Mouse (Mus musculus) lung, postnatal 0 days (tissue): ENCODE data around the gene Diaph3. TPM values are rescaled to one million over a fixed set of nuclear protein-coding genes. Genes with fewer than 3 reads are reported as not detected.

Experiments
- ATAC-seq: fragments of 200-750 bp; cut with Nextera tagmentation; 2 replicates; pipeline ENCODE4 v1.8.0; 2017; ENCODE audit warnings: moderate library complexity
- DNase-seq: peaks from one replicate; pipeline ENCODE4 v3.0.0-alpha.2; 2016; ENCODE audit warnings: low spot score
- H3K27ac ChIP-seq: fragments of 300-500 bp; sonication (generic); 2 replicates; pipeline ENCODE4 v1.5.1; 2014; ENCODE audit warnings: antibody characterized with exemption, mild to moderate bottlenecking, low read length, mixed read lengths
- H3K27me3 ChIP-seq: fragments of 300-500 bp; sonication (generic); replicated peaks from 2 replicates; pipeline ENCODE4 v1.6.1; 2014; ENCODE audit warnings: low read length, mixed read lengths; ENCODE audit not compliant: insufficient read depth
- H3K36me3 ChIP-seq: fragments of 300-500 bp; sonication (generic); 2 replicates; pipeline ENCODE4 v1.6.1; 2014; ENCODE audit warnings: low read length, mixed read lengths; ENCODE audit not compliant: insufficient read depth
- H3K4me1 ChIP-seq: fragments of 300-500 bp; sonication (generic); 2 replicates; pipeline ENCODE4 v1.6.1; 2014; ENCODE audit warnings: antibody characterized with exemption, low read depth, low read length, mixed read lengths; ENCODE audit not compliant: insufficient read depth
- H3K4me2 ChIP-seq: fragments of 300-500 bp; sonication (generic); replicated peaks from 2 replicates; pipeline ENCODE4 v1.6.1; 2014; ENCODE audit warnings: low read depth, mild to moderate bottlenecking, low read length, moderate library complexity, mixed read lengths
- H3K4me3 ChIP-seq: fragments of 300-500 bp; sonication (generic); 2 replicates; pipeline ENCODE4 v1.5.1; 2014; ENCODE audit warnings: low read depth, low read length
- H3K9ac ChIP-seq: fragments of 300-500 bp; sonication (generic); replicated peaks from 2 replicates; pipeline ENCODE4 v1.6.1; 2014; ENCODE audit warnings: low read depth, mild to moderate bottlenecking
- H3K9me3 ChIP-seq: fragments of 300-500 bp; sonication (generic); 2 replicates; pipeline ENCODE4 v1.6.1; 2016; ENCODE audit warnings: low read length, mixed read lengths
- CTCF ChIP-seq: IDR thresholded peaks from 2 replicates; pipeline ENCODE4 v1.5.1; 2016; ENCODE audit warnings: antibody characterized with exemption, mild to moderate bottlenecking
- EP300 ChIP-seq: IDR thresholded peaks from 2 replicates; pipeline ENCODE4 v1.6.1; 2016; ENCODE audit warnings: antibody characterized with exemption, mild to moderate bottlenecking, control low read depth
- WGBS: fragments of 180-500 bp; shearing (Covaris S2); extraction: QIAGEN DNeasy Blood & Tissue Kit; methylation state at CpG from one replicate; pipeline ENCODE4 v1.1.7; 2014; 5-methylcytosine and 5-hydroxymethylcytosine counted together
- polyA plus RNA-seq: library from polyadenylated mRNA; unstranded; fragments of >200 nt; fragmentation: Nextera tagmentation; extraction: Ambion mirVana; gene quantifications from 2 replicates; pipeline ENCODE4 v1.2.1, GENCODE M21; 2015

Diaph3 gene
- polyA plus RNA-seq, 1 experiment from 2014 or later = 2.3 TPM

DNA sequence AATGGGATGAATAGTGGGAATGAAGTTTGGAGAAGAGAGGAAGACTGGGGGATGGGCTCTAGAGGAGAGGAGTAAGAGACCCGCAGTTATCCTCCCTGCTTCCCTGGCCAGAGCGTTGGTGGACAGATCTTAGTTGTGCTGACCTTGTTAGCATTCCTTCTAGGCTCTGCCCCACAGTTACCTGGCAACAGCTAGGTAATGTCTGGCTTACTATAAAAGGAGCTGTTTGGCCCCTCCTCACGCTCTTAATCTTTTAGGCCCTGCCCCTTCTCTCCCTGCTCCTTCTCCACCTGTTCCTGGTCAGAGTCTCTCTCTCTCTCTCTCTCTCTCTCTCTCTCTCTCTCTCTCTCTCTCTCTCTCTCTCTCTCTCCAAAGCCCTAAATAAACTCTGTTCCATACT is 5.7 kb upstream of the Diaph3 start:
- no peak for TF ChIP-seq EP300
- no peak for TF ChIP-seq CTCF
- no peak overlapping the region for H3K9ac ChIP-seq
- H3K4me2 ChIP-seq = no peak overlapping the region
- H3K27me3 ChIP-seq = no peaks in the 10 kb centered on the region
- H3K27ac ChIP-seq = no peak overlapping the region
- H3K9me3 ChIP-seq = no peaks in the 10 kb centered on the region
- DNase-seq (peak; percentile 61), ATAC-seq (peak; percentile 83)
- H3K4me3 ChIP-seq = no peak overlapping the region
- no peaks in the 10 kb centered on the region for H3K4me1 ChIP-seq
- H3K36me3 ChIP-seq = no peaks in the 10 kb centered on the region
- 48% methylated on average over 3 of the region's 3 CpGs for WGBS

DNA sequence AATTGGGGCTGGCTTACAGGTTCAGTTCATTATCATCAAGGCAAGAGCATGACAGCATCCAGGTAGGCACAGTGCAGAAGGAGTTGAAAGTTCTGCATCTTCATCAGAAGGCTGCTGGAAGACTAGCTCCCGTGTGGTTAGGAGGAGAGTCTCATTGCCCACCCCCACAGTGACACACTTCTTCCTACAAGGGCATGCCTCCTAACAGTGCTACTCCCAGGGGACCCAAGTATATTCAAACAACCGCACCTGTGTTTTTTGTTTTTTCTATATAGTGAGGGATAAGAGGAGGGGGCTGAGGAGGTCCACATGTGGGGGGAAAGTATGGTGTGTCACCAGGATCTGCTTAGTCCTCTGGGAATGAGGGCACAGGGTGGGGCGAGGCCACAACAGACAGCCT is 4.3 kb upstream of the Diaph3 start:
- H3K9ac ChIP-seq = no peak overlapping the region
- H3K4me3 ChIP-seq = no peak overlapping the region
- WGBS = 83% methylated on average over 3 of the region's 3 CpGs
- no peak overlapping the region for H3K27ac ChIP-seq
- TF ChIP-seq EP300 (no peak), CTCF (no peak)
- no peaks in the 10 kb centered on the region for H3K27me3 ChIP-seq
- H3K4me2 ChIP-seq = no peak overlapping the region
- no peaks in the 10 kb centered on the region for H3K36me3 ChIP-seq
- no peaks in the 10 kb centered on the region for H3K9me3 ChIP-seq
- H3K4me1 ChIP-seq = no peaks in the 10 kb centered on the region
- DNase-seq (no peak), ATAC-seq (no peak)

DNA sequence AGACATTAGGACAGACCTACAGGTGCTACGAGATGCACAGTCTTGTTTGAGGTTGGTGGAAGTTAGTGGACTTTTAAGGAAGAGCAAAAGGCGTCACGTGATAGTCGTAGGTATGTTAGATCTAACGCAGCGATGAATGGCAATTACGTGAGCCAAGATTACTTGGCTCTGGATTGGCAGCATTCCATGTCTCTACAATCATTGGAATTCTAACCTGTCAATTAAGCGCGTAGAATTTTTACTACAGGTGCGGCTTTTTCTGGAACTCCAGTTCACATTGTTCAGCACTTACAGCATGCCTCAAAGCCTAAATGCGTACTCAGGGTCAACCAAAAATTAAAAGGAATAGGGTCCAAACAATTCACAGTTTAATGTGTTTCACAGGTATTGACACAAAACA is 742 bp upstream of the Diaph3 start:
- Histone ChIP-seq H3K27me3 (no peaks in the 10 kb centered on the region), H3K4me1 (no peaks in the 10 kb centered on the region), H3K36me3 (no peaks in the 10 kb centered on the region), H3K4me3 (peak overlapping the region; percentile 73), H3K4me2 (peak overlapping the region; percentile 94), H3K9me3 (no peaks in the 10 kb centered on the region), H3K9ac (no peak overlapping the region), H3K27ac (peak overlapping the region; percentile 79)
- ATAC-seq = peak; percentile 23
- 54% methylated on average over 11 of the region's 11 CpGs for WGBS
- TF ChIP-seq CTCF = no peak
- TF ChIP-seq EP300 = peak; percentile 59; the same call in 1 of the 2 replicates
- peak; percentile 77 for DNase-seq

DNA sequence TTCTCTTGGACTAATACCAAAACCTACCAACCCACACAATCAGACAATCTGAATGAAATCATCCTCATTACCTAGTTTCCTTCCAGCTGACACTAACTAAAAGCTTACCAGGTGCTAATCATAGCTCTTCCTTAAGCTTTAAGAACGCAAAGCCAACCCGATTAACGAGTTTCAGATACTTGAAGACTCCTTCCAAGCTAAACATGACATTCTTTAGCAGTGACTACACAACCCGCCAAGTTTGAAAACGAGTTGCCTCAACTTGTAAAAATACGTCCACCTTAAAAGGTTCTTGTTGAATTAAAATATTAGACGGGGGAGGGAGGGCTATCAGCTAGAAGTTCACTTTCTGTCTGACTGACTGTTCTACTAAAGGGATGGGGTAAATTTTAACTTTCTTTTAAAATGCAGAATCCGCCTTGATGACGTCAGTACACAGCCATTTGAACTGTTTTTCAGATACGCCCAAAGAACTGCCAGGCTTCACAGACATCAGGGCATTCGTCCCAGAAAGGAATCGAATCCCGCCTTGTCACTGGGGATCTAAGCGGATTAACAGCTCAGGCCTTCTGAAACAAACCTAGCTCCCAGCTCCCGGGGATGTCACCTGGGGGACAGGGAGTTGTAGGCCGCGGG is 590 bp downstream of the Diaph3 start:
- Histone ChIP-seq H3K9me3 (no peaks in the 10 kb centered on the region), H3K9ac (peak overlapping the region; percentile 10; the same call in 1 of the 2 replicates), H3K27ac (peak overlapping the region; percentile 64), H3K4me2 (peak overlapping the region; percentile 94), H3K36me3 (no peaks in the 10 kb centered on the region), H3K4me1 (no peaks in the 10 kb centered on the region), H3K27me3 (no peaks in the 10 kb centered on the region), H3K4me3 (peak overlapping the region; percentile 73)
- DNase-seq = peak; percentile 86
- peak; percentile 31 for ATAC-seq
- no peak for TF ChIP-seq CTCF
- no peak for TF ChIP-seq EP300
- WGBS = 1% methylated on average over 17 of the region's 17 CpGs

DNA sequence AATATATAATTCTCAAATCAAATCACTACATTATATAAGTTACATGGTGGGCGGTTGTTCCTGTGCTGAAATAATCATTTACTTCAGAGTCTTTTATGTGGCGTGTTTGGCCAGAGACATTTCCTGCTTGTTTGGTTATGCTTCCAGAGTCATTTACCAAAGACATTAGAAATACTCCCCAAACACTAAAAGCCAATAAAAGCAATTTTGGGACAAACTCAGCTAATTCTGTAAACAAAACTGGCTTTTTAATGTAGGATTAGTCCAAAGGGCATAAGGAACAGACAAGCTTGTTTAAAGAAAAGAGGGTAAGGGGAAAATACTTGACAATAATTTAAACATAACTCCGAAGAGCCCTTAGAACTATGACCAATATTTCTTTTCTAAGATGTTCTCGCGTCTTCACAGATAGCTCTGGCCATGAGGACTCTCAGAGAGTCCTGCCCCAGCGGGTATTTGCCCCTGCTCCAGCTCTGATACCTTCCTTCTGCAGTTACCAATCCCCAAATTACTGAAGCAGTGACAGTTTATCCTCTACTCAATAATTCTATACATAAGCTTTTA is 14.9 kb downstream of the Diaph3 start:
- no peaks in the 10 kb centered on the region for H3K27me3 ChIP-seq
- DNase-seq = no peak
- H3K4me1 ChIP-seq = peaks cover 4% of the 10 kb centered on the region; the same call in 1 of the 2 replicates
- H3K9me3 ChIP-seq = no peaks in the 10 kb centered on the region
- ATAC-seq = no peak
- no peak overlapping the region for H3K4me3 ChIP-seq
- WGBS = 38% methylated on average over 6 of the region's 6 CpGs
- no peak for TF ChIP-seq CTCF
- TF ChIP-seq EP300 = no peak
- no peak overlapping the region for H3K9ac ChIP-seq
- no peak overlapping the region for H3K4me2 ChIP-seq
- H3K27ac ChIP-seq = no peak overlapping the region
- H3K36me3 ChIP-seq = no peaks in the 10 kb centered on the region

DNA sequence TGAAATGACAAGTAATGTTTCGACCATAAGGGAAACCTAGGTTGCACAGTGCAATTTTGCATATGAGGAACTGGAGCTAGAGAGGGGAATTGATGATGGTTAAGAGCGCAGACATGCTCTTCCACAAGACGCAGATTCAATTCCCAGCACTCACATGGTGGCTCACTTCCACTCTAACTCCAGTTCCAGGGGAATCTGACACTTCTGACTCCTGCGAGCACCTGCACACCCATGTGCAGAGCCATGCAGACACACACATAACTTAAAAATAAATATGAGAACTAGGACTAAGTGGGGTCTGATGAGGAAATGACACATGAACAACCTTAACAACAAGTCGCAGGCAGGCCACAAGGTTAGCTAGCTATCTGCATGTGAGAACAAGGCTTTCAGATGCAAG is 15.5 kb downstream of the Diaph3 start:
- Histone ChIP-seq H3K27me3 (no peaks in the 10 kb centered on the region), H3K4me3 (no peak overlapping the region), H3K27ac (no peak overlapping the region), H3K4me1 (peaks cover 4% of the 10 kb centered on the region; the same call in 1 of the 2 replicates), H3K36me3 (no peaks in the 10 kb centered on the region), H3K9ac (no peak overlapping the region), H3K9me3 (no peaks in the 10 kb centered on the region), H3K4me2 (no peak overlapping the region)
- 78% methylated on average over 5 of the region's 5 CpGs for WGBS
- ATAC-seq = no peak
- TF ChIP-seq CTCF (no peak), EP300 (no peak)
- DNase-seq = no peak
